Mouse (Mus musculus) midbrain, postnatal 0 days (tissue): ENCODE data around the gene Capn6. TPM values are rescaled to one million over a fixed set of nuclear protein-coding genes. Genes with fewer than 3 reads are reported as not detected.

Experiments used
- ATAC-seq: fragments of 200-750 bp; cut with Nextera tagmentation; 2 replicates; pipeline ENCODE4 v1.8.0; 2017; ENCODE audit warnings: moderate number of reproducible peaks, mild to moderate bottlenecking, moderate TSS enrichment, moderate library complexity; ENCODE audit not compliant: low FRiP score
- DNase-seq: peaks from one replicate; pipeline ENCODE4 v3.0.0-alpha.2; 2015; ENCODE audit warnings: low spot score
- H3K27ac ChIP-seq: fragments of 300-500 bp; sonication (generic); 2 replicates; pipeline ENCODE4 v1.5.1; 2014; ENCODE audit warnings: low read depth, mild to moderate bottlenecking, low read length, mixed read lengths
- H3K27me3 ChIP-seq: fragments of 300-500 bp; sonication (generic); 2 replicates; pipeline ENCODE4 v1.6.1; 2014; ENCODE audit warnings: low read length, control low read depth, mixed read lengths; ENCODE audit not compliant: insufficient read depth
- H3K36me3 ChIP-seq: fragments of 300-500 bp; sonication (generic); 2 replicates; pipeline ENCODE4 v1.6.1; 2014; ENCODE audit warnings: low read length, control low read depth, mixed read lengths; ENCODE audit not compliant: insufficient read depth
- H3K4me1 ChIP-seq: fragments of 300-500 bp; sonication (generic); 2 replicates; pipeline ENCODE4 v1.6.1; 2014; ENCODE audit warnings: mild to moderate bottlenecking, control low read depth, antibody characterized with exemption, low read length, mixed read lengths; ENCODE audit not compliant: insufficient read depth
- H3K4me2 ChIP-seq: fragments of 300-500 bp; sonication (generic); 2 replicates; pipeline ENCODE4 v1.6.1; 2014; ENCODE audit warnings: low read depth, mild to moderate bottlenecking, low read length, mixed read lengths; ENCODE audit not compliant: poor library complexity, severe bottlenecking
- H3K4me3 ChIP-seq: fragments of 300-500 bp; sonication (generic); 2 replicates; pipeline ENCODE4 v1.5.1; 2014; ENCODE audit warnings: low read depth, mild to moderate bottlenecking, low read length, moderate library complexity
- H3K9ac ChIP-seq: fragments of 300-500 bp; sonication (generic); replicated peaks from 2 replicates; pipeline ENCODE4 v1.6.1; 2014; ENCODE audit warnings: mild to moderate bottlenecking, low read length, moderate library complexity, mixed read lengths; ENCODE audit not compliant: poor library complexity, severe bottlenecking
- H3K9me3 ChIP-seq: fragments of 300-500 bp; sonication (generic); 2 replicates; pipeline ENCODE4 v1.6.1; 2016; ENCODE audit warnings: low read length, control low read depth
- CTCF ChIP-seq: IDR thresholded peaks from 2 replicates; pipeline ENCODE4 v1.5.1; 2016; ENCODE audit warnings: antibody characterized with exemption, mild to moderate bottlenecking
- WGBS: fragments of 180-500 bp; shearing (Covaris S2); extraction: QIAGEN DNeasy Blood & Tissue Kit; methylation state at CpG from one replicate; pipeline ENCODE4 v1.1.7; 2014; 5-methylcytosine and 5-hydroxymethylcytosine counted together
- microRNA-seq: library from miRNA; unstranded; fragments of <30 nt; microRNA quantifications from one replicate; pipeline ENCODE4, GENCODE M21; 2016; ENCODE audit warnings: borderline number of aligned reads
- polyA plus RNA-seq: library from polyadenylated mRNA; unstranded; fragments of >200 nt; fragmentation: Nextera tagmentation; extraction: Ambion mirVana; gene quantifications from 2 replicates; pipeline ENCODE4 v1.2.1, GENCODE M21; 2015
- total RNA-seq: library from RNA; depleted of rRNA; stranded (reverse); fragments of >200 nt; gene quantifications from 2 replicates; pipeline ENCODE4 v1.2.3, GENCODE M21; 2014; rRNA removed

Gene Capn6
- total and polyA plus RNA-seq, 2 experiments from 2014 or later: 1.3 to 1.6 TPM

GRCm38 (mm10) chrX:143818961-143819360 lies 8.3 kb downstream of the Capn6 start:
- DNase-seq: peak; percentile 17

GRCm38 (mm10) chrX:143815948-143816347 lies 11.3 kb downstream of the Capn6 start:
- no peaks in the 10 kb centered on the region for H3K4me1 ChIP-seq
- no peak for DNase-seq
- ATAC-seq: no peak
- no peak overlapping the region for H3K9ac ChIP-seq
- no peak overlapping the region for H3K27ac ChIP-seq
- WGBS: 77% methylated on average over 1 of the region's 1 CpGs
- TF ChIP-seq CTCF: no peak
- H3K9me3 ChIP-seq: no peaks in the 10 kb centered on the region
- H3K4me2 ChIP-seq: no peak overlapping the region
- no peak overlapping the region for H3K4me3 ChIP-seq
- H3K27me3 ChIP-seq: no peaks in the 10 kb centered on the region
- H3K36me3 ChIP-seq: no peaks in the 10 kb centered on the region

More at GRCm38 (mm10) chrX:143818961-143819360, 8.3 kb downstream of the Capn6 start:
- no peak overlapping the region for H3K4me3 ChIP-seq
- TF ChIP-seq CTCF: peak; percentile 58
- no peaks in the 10 kb centered on the region for H3K4me1 ChIP-seq
- ATAC-seq: no peak
- 91% methylated on average over 2 of the region's 2 CpGs for WGBS
- H3K9ac ChIP-seq: no peak overlapping the region
- H3K9me3 ChIP-seq: no peaks in the 10 kb centered on the region
- no peak overlapping the region for H3K4me2 ChIP-seq
- H3K27ac ChIP-seq: no peak overlapping the region
- no peaks in the 10 kb centered on the region for H3K36me3 ChIP-seq
- H3K27me3 ChIP-seq: no peaks in the 10 kb centered on the region

GRCm38 (mm10) chrX:143762556-143762955 lies 64.7 kb downstream of the Capn6 start:
- H3K9me3 ChIP-seq: no peaks in the 10 kb centered on the region
- no peaks in the 10 kb centered on the region for H3K4me1 ChIP-seq
- no peak overlapping the region for H3K4me2 ChIP-seq
- H3K9ac ChIP-seq: no peak overlapping the region
- ATAC-seq (no peak), DNase-seq (no peak)
- no peaks in the 10 kb centered on the region for H3K27me3 ChIP-seq
- no peak overlapping the region for H3K4me3 ChIP-seq
- WGBS: 79% methylated on average over 3 of the region's 3 CpGs
- no peak overlapping the region for H3K27ac ChIP-seq
- H3K36me3 ChIP-seq: no peaks in the 10 kb centered on the region
- TF ChIP-seq CTCF: no peak

Small RNA genes lying within 50 kb of the gene (microRNA-seq; reads per million reads assigned to microRNA genes)
- not detected for gene Gm47298

Other genes with a start within 250 kb of the Capn6 start
- 245 and 363 TPM in 2 replicates for gene Dcx, start 105.9 kb upstream of the Capn6 start, total RNA-seq
- gene Dcx, start 105.9 kb upstream of the Capn6 start, polyA plus RNA-seq: 112 and 134 TPM in 2 replicates